Mouse (Mus musculus): ENCODE results near the gene Il6ra.

Il6ra gene

GRCm38 (mm10) chr3:89912543-89913391 is at the start of gene Il6ra:
TSS of gene Il6ra (minus strand) at chr3:89913196.
- DNase-seq (ENCODE audit: low read depth, low spot score) = peak; percentile 87

DNA sequence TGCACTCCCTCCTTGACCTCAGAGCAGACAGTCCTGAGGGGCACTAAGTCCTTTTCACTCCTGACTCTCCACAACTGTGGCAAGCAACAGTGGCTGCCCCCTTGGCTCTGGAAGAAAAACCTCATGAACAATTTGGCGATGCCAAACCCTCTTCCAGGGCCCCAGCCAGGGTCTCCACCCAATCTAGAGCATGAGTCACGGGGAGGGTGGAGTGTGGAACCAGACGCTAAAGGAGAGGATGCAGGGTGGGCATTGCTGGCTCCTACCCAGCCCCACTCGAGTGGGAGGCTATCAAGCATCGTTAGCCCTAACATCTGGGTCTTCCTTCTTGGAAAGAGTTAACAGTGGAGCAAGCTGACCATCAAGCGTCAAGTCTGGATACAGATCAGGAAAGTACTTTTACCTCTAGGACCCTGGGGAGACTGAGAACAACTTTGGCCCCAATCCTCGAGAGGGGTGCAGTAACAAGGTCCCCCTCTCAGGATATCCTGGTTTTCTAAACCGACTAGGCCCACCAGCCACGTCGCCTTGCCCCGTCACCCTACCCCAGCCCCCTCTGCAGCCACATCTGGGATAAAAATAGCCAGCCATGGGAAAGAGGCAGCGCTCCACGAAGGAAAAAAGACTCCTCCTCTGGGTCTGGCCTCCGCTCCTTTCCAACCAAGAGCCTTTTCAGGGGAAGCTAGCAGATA is 49.2 kb upstream of the Il6ra start:
- DNase-seq (ENCODE audit: low read depth, low spot score) = peak; percentile 20

GRCm38 (mm10) chr3:89961436-89961835 is 48.4 kb upstream of the Il6ra start:
- peak; percentile 50 for DNase-seq (ENCODE audit: low read depth, low spot score)

GRCm38 (mm10) chr3:89960469-89960868 is 47.5 kb upstream of the Il6ra start:
- DNase-seq (ENCODE audit: low read depth, low spot score) = peak; percentile 94

DNA sequence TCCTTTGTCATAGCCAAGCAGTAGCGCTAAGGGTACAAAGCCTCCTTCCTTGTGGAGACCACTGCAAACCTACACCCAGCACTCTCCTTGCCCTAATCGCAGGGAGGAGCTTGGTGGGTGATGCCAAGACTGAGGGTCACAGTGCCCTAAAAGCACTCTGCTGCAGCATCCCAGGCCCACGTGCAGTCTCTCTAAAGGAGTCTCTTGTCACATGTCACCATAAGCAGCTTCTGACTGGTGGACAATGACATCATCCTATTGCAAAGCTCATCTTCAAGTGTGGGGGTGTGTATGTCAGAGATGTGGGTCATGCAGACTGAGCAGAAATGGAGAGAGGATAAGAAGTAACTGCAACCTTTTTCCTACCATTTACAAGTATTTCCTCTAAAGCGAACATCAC is 46.4 kb upstream of the Il6ra start:
- DNase-seq (ENCODE audit: low read depth, low spot score) = peak; percentile 27

DNA sequence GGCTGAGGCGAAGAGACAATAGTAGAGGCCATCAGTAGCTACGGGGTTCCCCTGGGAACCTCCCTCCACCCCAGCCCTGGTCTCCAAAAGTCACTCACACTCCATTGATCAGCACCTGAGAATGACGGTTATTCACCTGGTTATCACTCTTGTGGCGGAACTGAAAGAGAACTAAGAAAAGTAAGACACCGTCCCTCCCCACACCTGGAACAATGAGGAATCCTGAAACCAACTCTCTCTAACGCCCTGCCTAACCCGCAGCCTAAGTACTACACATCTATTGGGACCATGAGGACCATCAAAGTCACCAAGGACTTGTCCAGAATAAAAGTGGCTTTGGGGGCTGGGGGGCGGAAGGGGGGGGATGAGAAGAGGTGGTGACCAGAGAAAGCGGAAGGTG is 44.9 kb upstream of the Il6ra start:
- no peak for DNase-seq (ENCODE audit: low read depth, low spot score)

GRCm38 (mm10) chr3:89956177-89956971 is 43.4 kb upstream of the Il6ra start:
- no peak for DNase-seq (ENCODE audit: low read depth, low spot score)

GRCm38 (mm10) chr3:89953420-89953819 is 40.4 kb upstream of the Il6ra start:
- peak; percentile 90 for DNase-seq (ENCODE audit: low read depth, low spot score)

DNA sequence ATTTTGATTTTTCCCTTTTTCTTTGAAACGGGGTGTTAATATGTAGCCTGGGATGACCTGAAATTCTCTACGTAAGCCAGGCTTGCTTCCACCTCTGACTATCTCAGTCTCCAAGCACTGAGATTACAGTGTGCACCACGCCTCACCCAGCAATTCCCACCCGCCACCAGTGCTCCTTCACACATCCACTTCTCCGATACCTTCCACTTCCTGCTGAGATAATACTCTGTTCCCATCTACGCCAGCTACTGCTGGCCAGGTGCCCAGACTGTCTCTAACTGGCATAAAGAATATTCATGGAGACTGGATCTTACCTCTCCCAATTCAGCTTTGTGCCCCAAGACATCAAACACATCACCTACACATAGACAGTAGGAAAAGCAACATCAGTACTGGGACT is 35.7 kb upstream of the Il6ra start:
- DNase-seq (ENCODE audit: low read depth, low spot score) = no peak

GRCm38 (mm10) chr3:89948021-89948420 is 35.0 kb upstream of the Il6ra start:
- DNase-seq (ENCODE audit: low read depth, low spot score) = no peak

DNA sequence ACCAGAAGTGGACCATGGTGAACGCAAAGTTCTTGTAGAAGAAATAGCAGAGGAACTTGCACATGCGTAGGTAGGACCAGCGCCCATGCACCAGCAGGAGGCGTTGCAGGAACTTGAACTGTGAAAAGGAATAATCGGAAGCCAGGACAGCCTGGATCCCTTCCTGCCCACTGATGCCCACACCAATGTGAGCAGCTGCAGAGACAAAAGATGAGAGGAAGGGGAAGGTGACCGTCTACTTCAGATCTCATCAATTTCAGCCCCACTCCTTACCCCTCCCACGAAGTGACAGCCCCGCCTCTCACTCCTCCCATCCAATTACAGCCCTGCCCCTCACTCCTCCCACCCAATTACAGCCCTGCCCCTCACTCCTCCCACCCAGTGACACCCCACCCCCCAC is 32.0 kb upstream of the Il6ra start:
- DNase-seq (ENCODE audit: low read depth, low spot score) = no peak

DNA sequence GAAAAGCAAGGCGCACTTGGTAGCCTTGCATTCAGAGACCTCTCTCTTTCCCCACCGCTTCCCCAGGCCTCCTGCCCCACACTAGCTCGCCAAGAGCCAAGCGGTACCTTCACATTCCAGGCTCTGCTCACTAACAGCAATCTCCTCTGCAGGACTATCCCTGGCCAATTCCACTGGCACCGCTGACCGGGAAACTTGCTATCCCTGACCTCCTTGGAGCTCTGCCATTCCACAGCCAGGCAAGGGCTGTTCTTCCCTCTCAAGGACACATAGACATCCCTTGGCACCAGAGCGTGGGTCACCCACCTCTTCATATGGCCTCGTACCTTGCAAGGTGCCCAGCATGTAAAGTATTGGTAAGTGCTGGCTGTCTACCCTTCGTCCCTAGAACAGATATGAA is 29.9 kb upstream of the Il6ra start:
- no peak for DNase-seq (ENCODE audit: low read depth, low spot score)

- no peak for DNase-seq (ENCODE audit: low read depth, low spot score)
Observed at GRCm38 (mm10) chr3:89936495-89936894, 23.5 kb upstream of the Il6ra start.

- DNase-seq (ENCODE audit: low read depth, low spot score) = no peak
Observed at GRCm38 (mm10) chr3:89932925-89933324, 19.9 kb upstream of the Il6ra start.

DNA sequence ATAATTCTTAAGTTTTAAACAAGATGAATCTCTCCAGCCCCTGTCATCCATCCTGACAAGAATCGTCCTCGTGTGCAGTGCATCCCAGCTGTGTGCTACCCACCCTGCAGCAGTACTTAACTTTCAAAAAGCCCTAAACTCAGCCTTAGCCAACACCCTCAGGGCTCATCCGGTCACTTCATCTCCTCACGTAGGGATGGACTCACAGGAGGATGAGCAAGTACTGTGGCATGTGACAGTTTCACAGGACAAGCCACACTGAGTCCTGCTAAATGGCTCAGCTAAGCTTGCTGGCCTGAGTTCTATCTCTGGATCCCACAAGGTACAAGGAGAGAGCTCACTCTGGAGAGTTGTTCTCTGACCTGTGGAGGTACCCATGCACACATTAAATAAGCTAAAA is 16.0 kb upstream of the Il6ra start:
- no peak for DNase-seq (ENCODE audit: low read depth, low spot score)

- DNase-seq (ENCODE audit: low read depth, low spot score) = peak; percentile 31
Observed at GRCm38 (mm10) chr3:89926440-89926839, 13.4 kb upstream of the Il6ra start.

- DNase-seq (ENCODE audit: low read depth, low spot score) = no peak
Observed at GRCm38 (mm10) chr3:89920711-89921110, 7.7 kb upstream of the Il6ra start.

DNA sequence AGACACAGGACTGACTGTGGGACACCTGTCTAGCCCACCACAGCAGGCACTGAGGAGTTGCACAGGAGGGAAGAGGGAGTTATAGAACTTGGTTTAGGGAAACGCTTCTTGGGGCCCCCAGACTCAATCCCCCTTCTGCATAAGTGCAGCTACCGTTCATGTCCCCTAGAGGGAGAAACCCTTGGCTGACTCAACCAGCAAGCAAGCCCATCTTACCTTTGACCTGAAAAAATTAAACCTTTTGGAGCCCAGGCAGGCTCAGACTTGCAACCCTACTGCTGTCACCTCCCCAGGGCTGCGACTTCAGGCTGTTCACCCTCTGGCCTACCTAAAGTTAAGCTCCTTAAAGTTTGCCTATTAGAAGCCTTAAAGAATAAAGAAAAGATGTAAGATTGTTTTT is 4.4 kb upstream of the Il6ra start:
- no peak for DNase-seq (ENCODE audit: low read depth, low spot score)

- no peak for DNase-seq (ENCODE audit: low read depth, low spot score)
Observed at GRCm38 (mm10) chr3:89916622-89917021, 3.6 kb upstream of the Il6ra start.

GRCm38 (mm10) chr3:89914700-89915099 is 1.7 kb upstream of the Il6ra start:
- DNase-seq (ENCODE audit: low read depth, low spot score) = no peak

DNA sequence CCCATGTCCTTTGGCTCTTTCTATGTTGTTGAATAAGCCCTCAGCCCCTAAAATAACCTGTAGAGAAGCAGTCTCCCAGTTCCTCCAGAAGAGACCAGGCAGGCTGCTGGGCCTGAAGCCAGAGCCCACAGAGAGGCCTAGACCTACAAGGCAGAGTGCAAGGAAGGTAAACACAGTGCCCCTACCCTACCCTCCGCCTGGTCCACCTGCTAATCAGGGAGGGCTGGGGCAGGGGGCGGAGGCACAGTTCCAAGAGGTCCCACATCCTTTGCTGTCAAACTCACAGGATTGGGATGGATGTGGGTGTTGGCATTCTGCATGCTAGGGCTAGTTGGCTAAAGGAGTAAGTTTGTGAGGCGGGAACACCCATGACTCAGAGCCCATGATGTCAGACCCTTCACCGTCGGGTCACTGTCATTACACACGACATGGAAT is 871 bp downstream of the Il6ra start:
- DNase-seq (ENCODE audit: low read depth, low spot score) = no peak

DNA sequence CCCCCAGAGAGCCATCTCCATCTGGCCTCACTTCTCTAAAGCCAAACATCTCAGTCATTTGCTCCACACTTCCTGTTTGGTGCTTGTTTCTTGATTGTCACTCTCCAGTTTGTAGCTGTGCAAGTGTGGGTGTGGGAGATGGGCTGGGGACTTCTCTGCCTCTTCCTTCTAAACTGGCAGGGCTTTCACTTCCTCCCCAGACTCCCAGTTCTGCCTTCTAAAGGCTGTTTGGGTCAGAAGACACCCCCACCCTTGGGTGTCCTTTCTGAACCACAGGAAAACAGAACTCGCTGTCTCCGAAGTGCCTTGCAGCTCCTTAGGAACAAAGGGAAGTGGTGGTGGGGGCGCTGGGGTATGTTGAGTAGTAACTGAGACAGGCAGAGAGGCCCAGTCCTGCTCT is 1.8 kb downstream of the Il6ra start:
- DNase-seq (ENCODE audit: low read depth, low spot score) = peak; percentile 58
